Mouse (Mus musculus): ENCODE results near the gene Tsc22d2.

DNA sequence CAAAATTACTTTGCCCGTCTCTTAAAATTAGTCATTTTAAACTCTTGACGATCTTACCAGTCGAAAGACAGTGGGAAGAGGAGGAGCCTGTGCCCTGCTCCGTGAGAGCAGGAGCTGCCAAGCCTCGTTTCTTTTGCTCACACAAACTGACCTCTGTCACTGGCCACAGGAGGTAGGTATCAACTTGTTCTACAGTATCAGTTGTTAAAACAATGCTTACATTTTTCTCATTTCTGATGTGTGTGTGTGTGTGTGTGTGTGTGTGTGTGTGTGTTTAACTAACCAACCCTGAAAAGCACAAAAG lies 41.7 kb upstream of the Tsc22d2 start:
- no peak for TF ChIP-seq CTCF (IDR thresholded peaks at IDR 0.05)
- no peak for TF ChIP-seq EP300 (IDR thresholded peaks at IDR 0.05; ENCODE audit: insufficient read depth, low read depth, low read length)
